Mouse (Mus musculus): ENCODE measurements around the gene Plcg1.

DNA sequence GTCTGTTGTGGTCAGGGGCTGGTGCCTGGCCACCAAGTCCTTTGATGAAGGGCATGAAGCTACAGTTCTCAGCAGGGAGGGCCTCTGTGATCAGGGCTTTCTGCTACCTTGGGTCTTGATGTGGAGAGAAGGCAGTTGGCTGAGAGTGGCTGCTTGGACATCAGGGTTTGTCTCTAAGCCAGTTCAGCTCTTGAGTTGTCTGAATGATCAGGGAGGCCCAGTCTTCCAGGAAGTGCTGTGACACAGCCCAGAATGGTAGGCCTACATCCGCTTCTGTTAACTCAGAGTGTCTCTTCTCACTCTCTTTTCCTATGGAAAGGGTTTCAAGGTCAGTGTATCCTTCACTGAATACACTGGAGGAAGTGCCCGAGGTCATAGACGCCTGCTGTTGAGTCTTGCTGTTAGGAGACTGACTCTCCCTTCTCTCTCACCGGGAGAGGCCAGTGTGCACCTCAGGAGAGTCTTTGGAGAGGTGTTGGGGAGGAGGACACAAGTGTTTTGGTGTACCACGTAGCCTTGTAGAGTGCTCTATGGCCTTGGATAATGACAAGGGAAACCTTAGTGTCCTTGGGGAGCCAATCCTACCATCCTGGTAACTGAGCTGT lies 4.7 kb downstream of the Plcg1 start:
- TF ChIP-seq CHD2 (IDR thresholded peaks at IDR 0.05; ENCODE audit: low read depth, low read length) (no peak), HCFC1 (IDR thresholded peaks at IDR 0.05; ENCODE audit: borderline replicate concordance, insufficient read depth, low read length) (no peak)

Measured in ES-E14 (cell line).